Mouse (Mus musculus) adrenal gland (tissue): ENCODE data around the gene Trim80.

ENCODE experiments used
- intact Hi-C: fragments of 180-260 bp; cut with DNase I; formaldehyde crosslinking; loops from one replicate; pipeline ENCODE4 v1.15.1; 2025
- long read RNA-seq, 2 experiments: library from polyadenylated mRNA; unstranded; transcript quantifications; one replicate each; pipeline ENCODE4 v2.0.0; 2020; ENCODE audit warnings: borderline replicate concordance in 1 of 2; ENCODE audit not compliant: insufficient replicate concordance in 1 of 2

Gene Trim80
- long read RNA-seq, experiment 1, result 0 reads
- long read RNA-seq, experiment 2, result 0 reads

DNA sequence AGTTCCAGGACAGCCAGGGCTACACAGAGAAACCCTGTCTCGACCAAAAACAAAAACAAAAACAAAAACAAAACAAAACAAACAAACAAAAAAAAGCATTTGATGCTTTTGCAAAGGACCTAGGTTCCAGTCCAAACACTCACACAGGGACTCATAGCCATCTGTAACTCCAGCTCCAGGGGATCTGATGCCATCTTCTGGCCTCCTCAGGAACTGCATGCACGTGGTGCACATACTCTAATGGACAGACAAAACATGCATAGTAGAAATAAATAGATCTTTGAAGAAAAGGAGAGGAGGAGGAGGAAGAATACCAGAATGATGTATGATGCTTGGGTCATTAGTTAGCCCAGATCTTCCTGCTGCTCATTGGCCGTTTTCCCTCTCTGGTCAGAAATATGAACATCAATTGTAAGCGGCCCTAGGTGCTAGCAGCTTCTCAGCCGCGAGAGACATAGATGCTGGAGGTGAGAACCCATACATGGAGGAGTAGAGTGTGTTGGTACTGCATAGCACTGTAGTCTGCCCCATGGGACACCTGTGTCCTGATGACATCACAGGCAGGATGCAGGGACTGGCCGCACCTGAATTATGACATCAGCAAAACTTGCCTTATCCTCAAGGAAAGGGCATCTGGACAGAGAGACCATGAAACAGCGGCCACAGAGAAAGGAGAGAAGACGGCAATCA lies at the start of gene Trim80:
TSS of gene Trim80 (plus strand) at position 640 of the 690 bp plus-strand sequence.
- intact Hi-C loops, result no loop called here

DNA sequence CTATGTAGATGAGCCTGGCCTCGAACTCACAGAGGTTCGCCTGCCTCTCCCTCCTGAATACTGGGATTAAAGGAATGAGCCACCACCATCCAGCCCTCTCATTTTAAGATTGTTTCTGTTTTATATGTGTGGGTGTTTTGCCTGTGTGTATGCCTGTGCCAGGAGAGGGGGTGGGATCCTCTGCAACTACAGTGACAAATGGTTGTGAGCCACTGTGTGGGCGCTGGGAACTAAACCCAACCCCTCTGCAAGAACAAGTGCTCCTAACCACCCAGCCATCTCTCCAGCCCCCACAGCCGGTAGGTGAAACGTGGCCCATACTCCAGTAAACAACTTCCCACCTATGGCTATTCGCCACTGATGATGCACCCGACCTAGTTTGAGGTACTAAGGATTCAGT lies 49.0 kb upstream of the Trim80 start:
- intact Hi-C loops, result no loop called here

DNA sequence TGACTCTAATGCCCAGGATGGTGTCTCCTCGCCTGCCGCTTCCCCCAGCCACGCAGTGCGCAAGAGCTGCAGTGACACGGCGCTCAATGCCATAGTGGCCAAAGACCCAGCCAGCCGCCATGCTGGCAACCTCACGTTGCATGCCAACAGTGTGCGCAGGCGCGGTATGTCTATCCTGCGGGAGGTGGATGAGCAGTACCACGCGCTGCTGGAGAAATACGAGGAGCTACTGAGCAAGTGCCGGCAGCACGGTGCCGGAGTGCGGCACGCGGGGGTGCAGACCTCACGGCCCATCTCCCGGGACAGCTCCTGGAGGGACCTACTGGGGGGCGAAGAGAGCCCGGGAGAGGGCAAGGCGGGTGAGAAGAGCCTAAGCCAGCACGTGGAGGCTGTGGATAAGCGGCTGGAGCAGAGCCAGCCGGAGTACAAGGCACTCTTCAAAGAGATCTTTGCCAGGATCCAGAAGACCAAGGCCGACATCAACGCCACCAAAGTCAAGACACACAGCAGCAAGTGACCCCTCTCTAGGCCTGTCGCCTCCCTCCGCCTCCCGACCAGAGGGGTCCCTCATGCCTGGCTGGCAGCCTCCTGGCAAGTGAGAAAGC lies 46.5 kb upstream of the Trim80 start:
- intact Hi-C loops, result no loop called here

DNA sequence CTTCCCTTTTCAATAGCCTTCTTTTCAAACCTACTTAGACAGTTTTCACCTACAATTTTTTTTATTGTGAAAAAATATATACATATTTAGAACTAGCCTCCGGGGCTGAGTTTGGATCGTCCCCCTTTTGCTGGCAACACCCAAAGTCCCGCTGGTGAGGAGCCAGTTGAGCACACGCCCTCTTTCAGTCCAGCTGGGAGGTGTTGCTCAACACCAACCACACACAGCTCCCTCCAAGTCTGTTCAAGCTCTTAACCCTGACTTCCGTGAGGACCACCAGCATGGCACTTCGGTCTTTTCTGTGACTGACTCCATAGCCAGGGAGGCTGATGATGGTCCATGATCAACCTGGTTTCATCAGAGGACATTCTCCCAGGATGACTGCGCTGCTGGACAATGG lies 42.3 kb upstream of the Trim80 start:
- intact Hi-C loops, result no loop called here

DNA sequence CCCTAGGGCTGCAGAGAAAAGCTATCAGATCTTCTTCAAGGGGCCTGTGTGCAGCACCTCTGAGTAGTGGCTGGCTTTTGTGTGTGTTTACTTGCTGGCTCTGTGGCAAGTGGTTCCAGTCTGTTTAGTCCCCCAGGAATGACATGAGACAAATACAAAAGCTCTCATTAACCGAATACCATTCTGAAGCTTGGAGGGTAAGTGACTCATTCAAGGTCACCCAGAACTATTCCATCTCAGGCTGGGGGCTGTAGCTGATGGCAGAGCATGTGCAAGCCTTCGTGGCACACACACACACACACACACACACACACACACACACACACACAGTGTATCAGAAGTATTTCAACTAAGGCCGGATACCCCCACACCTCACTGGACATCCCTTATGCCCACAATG lies 40.2 kb upstream of the Trim80 start:
- intact Hi-C loops, result no loop called here

DNA sequence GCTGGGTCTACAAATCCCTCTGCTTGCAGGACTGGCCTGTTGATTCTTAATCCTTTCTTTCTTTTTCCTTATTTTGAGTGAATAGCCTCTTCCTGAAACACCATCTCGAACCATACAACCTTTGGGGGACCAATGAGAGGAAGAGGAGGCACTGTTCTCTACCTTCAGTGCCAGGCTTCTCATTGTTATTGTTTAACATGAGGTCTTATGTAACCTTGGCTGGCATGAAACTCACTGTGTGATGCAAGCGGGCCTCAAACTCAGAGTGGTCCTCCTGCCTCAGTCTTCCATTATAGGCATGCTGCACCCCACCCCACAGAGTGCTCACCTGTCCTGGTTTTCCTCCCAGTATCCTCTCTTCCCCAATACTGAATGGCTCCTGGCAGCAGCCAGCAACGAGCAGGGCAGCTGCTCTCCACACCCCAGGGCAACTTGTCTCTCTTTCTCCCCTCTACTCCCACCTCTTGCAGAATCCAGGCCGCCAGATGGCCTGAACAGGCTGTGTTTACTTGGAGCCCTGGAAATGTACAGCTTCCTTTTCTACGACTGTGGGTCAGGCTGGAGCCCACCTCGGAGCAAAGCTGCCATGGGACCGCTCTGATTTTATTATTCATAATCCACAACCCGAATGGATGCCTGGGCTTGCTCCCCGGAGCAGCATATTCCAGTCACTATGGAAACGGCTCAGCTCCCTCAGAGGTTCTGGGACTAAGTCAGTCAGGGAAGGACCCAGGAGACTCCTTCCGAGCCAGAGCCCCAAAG lies 39.5 kb upstream of the Trim80 start:
- intact Hi-C loops, result no loop called here

DNA sequence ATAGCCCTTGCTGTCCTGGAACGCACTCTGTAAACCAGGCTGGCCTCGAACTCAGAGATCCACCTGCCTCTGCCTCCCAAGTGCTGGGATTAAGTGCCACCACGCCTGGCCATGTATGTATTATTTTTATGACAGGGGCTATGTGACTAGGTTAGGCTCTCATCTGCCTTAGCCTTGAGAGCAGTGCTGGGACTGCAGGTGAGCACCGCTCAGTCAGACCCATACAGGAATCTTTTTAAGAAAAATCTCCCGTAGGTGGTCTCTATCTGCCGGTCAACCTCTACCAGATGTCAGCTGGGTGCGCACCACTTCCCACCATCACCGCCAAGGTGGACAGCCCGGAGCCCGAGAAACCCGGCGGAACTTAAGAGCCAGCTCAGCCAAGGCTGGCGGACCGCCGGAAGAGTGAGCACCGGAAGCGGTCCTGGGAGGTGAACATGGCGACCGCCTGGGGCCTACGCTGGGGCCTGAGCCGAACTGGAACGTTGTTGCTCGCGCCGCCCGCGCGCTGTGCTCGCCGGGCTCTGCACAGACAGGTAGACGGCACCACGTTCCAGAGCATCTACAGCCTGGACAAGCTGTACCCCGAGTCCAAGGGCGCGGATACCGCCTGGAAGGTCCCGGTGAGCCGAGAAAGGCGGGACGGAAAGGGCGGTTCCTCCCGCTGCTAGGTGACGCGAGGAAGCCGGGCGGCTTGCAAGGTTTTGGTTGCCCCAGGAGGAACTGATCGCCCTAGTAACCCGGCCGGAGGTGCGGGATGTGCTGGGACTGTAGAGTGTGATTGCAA lies 36.8 kb upstream of the Trim80 start, which contains the start of gene Mrpl58:
TSS of gene Mrpl58 (plus strand) at position 415 of the 787 bp plus-strand sequence.
- intact Hi-C loops, result no loop called here

DNA sequence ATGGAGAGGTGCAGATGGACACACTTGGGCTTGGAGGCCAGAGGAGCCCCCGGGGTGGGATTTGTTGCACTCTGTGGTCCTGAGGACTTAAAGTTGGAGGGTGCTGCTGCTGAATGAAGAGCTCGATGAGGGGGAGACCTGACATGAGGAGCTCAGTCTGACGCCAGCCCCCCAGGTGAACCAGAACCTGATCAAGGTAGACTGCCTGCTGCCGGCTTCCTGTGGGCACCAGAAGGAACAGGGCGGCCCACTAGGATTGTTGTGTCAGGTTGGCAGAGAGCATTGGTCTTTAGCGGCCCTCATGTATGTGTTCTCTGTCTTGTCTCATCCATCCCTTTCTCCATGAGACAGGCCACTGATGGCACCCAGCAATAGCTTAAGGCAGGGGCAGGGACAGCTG lies 34.6 kb upstream of the Trim80 start:
- intact Hi-C loops, result no loop called here

DNA sequence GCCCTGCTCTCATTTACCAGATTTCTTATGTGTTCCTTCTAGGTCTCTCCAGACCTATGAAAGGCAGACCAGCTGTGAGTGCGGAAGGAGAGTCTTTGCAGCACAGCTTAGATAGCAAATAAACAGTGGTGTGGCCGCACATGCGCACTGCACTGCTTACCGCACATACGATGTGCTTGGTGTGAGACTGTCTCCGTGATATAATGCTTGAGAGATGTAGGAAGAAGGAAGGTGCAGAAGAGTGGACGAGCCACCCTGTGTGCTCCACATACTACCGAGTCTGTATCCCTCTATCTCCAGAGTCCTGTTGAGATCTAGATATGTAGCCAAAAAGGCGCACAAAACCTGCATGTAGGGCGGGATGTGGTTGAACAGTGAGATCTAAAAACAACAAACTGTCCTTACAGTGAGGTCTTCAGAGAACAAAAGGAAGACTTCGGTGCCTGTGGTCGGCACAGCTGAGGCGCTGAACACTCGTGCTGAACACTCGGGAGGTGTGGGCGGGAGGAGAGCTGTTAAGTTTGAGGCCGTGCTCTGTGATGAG lies 33.4 kb upstream of the Trim80 start:
- intact Hi-C loops, result no loop called here

DNA sequence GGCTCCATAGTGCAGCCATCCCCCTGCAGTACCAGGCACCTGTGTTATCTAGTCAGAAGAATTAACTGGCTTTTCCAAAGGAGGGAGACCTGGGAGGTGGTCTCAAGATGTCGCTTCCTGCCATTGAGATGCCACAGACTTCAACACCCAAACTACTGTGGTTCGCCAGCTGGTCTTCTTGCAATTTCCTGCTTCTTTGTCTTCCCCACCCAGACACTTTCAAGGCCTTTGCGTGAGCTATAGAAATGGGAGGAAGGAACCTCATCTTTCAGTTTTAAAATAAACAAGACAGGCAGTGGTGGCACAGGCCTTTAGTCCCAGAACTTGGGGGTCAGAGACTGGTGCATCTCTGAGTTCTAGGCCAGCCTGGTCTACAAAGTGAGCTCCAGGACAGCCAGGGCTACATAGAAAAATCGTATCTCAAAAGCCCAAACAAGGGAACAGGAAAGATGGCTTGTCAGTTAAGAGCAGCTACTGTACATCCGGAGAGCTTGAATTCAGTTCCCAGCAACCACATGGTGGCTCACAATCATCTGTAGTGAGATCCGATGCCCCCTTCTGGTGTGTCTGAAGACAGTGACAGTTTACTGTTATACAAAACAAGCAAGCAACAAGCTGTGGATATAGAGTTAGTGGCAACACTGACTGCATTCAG lies 32.0 kb upstream of the Trim80 start:
- intact Hi-C loops, result no loop called here

DNA sequence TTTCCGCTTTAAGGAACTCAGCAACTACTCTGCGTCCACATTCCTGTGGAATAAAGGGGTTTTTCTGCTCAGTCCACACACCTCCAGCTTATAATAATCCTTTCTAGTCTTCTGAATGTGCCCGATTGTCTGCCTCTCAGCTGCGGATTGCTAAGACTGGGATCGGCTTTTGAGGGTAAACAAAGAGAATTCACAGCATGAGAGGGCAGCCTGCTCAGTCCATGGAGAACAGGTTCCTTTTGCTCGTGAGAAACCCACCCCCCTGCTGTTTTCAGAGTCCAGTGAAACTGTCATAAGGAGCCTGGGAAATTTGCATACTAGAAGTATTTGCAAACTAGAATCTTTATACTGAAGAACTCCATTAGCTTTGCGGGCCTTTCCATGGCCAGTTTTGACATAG lies 30.8 kb upstream of the Trim80 start:
- intact Hi-C loops, result no loop called here

DNA sequence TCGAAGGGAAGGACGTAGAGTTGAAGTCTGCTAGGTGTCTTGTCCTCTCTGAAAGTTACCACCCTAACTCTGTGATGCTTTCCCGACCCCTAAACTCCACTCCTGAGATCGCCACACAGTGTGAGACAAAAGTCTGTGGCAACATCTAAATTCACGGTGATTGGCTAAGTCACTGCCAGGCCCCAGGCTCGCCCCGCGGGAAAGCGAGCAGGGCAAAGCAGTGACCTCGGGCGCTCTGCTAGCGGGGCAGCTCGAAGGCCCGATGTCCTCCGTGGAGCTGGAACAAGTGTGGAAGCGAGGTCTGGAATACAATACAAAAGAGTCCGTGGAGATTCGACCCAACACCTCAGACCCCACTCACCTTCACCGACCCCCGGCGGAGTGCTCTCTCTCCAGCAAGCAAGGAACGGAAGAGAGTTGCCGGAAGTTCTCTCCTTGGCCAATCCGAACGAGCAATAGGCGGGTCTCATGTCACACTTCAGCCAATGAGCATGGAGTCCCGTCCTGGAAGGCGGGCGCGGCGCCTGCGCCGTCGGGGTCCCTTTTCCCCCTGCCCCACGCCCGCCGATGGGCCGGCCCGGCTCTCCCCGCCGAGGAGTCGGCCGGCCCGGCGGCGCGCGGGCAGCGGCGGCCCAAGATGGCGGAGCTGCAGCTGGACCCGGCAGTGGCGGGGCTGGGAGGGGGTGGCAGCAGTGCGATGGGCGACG lies 20.7 kb upstream of the Trim80 start, which contains the start of the genes Atp5h and Kctd2:
TSS of gene Atp5h (minus strand) at position 432 of the 707 bp plus-strand sequence.
TSS of gene Kctd2 (plus strand) at position 598 of the 707 bp plus-strand sequence.
- intact Hi-C loops, result no loop called here

DNA sequence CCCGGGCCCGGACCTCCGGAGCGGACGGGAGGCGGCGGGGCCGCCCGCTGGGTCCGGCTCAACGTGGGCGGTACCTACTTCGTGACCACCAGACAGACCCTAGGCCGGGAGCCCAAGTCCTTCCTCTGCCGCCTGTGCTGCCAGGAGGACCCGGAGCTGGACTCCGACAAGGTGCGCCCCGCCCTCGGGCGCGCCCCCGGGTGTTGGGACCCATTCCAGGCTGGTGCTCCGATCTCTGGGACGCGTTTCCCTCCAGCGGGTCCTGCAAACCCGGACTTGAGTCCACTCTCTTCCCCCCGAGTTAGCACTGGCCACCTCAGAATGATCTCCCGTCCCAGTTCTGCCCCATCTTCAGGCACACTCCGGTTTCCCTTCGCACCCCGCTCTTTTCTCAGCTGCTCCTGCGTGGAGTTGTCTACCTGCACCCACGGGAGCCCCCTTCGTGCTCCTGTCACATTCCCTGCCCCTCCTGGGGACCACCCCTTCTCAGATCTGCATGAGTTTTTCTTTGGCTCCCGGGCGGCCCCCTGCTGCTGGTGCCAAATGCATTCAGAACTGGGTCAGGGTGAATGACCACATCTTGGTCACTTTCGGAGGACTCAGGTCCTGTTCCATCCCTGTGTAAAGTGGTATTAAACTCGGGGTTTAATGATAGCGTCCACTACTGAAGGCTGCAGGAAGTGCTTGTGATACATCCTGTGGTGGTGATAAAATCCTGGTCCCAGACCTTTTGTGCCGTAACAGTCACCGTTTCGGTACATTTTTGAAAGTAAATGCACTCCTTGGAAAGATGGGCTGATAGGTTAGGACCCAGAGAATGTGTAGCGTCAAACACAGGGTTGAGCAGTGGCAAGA lies 19.8 kb upstream of the Trim80 start:
- intact Hi-C loops, result no loop called here

DNA sequence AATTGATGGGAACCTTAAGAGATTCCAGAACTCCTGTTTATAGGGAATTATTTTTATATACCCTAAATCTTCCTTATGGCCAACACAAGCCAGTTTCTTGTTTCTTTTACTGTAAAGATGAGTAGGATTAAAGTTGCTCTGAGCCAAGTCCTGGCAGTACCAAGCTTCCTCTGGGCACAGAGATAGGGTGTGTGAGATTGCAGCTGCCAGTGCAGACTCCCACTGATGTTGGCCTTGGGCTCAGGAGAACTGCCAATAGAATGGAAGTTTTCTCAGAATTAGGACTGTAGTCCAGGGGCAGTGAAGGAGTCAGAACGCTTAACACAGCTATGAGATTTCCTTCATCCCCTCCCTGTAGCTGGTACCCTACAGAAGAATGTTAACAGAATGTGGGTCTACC lies 19.0 kb upstream of the Trim80 start:
- intact Hi-C loops, result no loop called here

DNA sequence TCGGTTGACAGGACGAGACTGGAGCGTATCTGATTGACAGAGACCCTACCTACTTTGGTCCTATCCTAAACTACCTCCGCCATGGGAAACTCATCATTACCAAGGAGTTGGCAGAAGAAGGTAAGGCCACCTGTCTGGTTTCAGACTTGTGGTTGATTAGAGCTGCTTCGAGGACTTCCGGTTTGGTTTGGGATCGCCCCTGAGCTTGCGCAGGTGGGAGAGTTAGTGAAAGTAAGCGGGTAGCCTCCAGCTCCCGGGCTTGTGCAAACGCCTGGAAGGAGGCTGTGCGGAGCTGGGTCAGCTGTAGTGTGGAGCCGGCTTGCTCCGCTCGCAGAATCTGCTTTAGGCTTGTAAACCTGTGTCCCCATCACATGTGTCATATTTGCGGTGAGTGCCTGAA lies 18.4 kb upstream of the Trim80 start:
- intact Hi-C loops, result no loop called here

DNA sequence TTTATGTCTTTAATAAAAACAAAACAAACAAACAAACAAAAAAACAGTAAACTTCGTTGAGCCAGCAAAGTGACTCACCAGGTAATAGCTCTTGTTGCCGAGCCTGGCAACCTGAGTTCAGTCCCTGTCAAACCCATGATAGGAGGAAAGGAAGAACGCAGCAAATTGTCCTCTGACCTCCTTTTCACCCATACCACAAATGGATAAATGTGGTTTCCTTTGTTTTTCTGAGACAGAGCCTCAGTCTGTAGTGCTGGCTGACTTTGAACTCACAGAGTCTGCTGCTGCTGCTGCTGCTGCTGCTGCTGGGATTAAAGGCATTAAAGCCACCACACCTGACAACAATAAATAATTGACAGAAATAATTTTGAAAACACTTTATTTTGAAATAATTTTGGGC lies 17.3 kb upstream of the Trim80 start:
- intact Hi-C loops, result no loop called here

DNA sequence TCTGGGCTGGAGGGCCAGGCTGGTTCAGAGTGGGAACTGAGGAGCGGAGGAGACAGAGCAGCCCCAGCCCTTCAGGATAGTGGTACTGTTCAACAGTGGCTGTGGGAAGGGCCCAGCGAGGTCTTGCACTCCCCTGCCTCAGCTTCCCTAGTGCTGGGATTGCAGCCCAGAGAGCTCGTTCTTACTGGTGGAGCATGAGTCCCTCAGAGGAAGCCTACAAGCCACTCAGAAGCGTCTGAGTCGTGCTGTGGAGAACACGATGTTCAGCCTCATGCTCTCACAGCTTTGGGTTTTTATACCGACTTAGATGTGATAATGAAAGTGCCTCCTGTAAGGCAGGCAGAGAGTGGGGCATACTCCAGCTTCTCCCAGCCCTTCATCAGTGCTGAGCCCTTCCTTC lies 15.7 kb upstream of the Trim80 start:
- intact Hi-C loops, result no loop called here

DNA sequence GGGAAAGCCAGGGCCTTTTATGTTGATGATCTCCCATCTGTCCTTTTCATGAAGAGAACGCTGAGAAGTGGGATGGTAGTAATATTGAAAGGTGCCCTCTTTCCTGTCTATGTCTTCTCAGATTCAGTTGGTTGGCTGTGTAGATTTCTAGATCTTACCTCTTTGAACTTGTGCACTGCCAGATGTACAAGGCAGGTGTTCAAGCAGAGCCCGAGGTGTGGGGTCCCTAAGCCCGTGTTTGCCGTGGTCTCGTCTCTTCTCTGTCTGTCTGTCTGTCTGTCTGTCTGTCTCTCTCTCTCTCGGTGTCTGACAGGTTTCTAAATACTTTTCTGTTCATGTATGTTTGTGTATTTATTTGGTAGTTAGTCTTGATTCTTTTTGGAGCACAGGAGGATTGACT lies 14.7 kb upstream of the Trim80 start:
- intact Hi-C loops, result no loop called here
